Mouse (Mus musculus) CH12.LX (cell line): ENCODE results near the gene Serpinb9d. TPM values are rescaled to one million over a fixed set of nuclear protein-coding genes. Genes with fewer than 3 reads are reported as not detected.
"Not testable (repeated sequence)": the region's sequence is repeated elsewhere in the genome, so short reads cannot be mapped to it uniquely, and the experiment has no call there.

Experiments used
- DNase-seq: peaks from one replicate; pipeline ENCODE4 v3.0.0-alpha.2; 2013; ENCODE audit errors: extremely low read depth
- H3K27ac ChIP-seq: 2 replicates; pipeline ENCODE4 v1.5.1; 2012; ENCODE audit warnings: low read depth, mild to moderate bottlenecking, control low read depth, moderate library complexity; ENCODE audit not compliant: insufficient read depth
- H3K27me3 ChIP-seq: replicated peaks from 2 replicates; pipeline ENCODE3; 2012; ENCODE audit warnings: inconsistent platforms
- H3K36me3 ChIP-seq, 2 experiments: replicated peaks in 1 of 2; 2 replicates each; pipeline versions ENCODE3 to v1.6.1; 2012; ENCODE audit warnings: inconsistent platforms in 1 of 2, low read length in 1 of 2, mild to moderate bottlenecking in 1 of 2, mixed read lengths in 1 of 2, moderate library complexity in 1 of 2; ENCODE audit not compliant: control insufficient read depth in 1 of 2, insufficient read depth in 1 of 2
- H3K4me1 ChIP-seq, 2 experiments: 2 replicates each; pipeline ENCODE4 v1.6.1; 2012; ENCODE audit warnings: inconsistent platforms in 1 of 2, moderate library complexity in 1 of 2; ENCODE audit not compliant: insufficient read depth in 2 of 2, control insufficient read depth in 1 of 2
- H3K4me2 ChIP-seq: 2 replicates; pipeline ENCODE4 v1.6.1; 2012; ENCODE audit warnings: low read depth, mild to moderate bottlenecking, control low read depth; ENCODE audit not compliant: poor library complexity, insufficient read depth, severe bottlenecking
- H3K4me3 ChIP-seq, 3 experiments: fragments of 150-350 bp in 1 of 3; sonication (generic) in 1 of 3; replicated peaks in 1 of 3; 2 replicates each; pipeline versions ENCODE3 to v1.5.1; 2011 to 2012; ENCODE audit warnings: low read depth in 2 of 3, low read length in 2 of 3, mild to moderate bottlenecking in 2 of 3, moderate library complexity in 2 of 3, control low read depth in 1 of 3, improper control_type of control experiment in 1 of 3, inconsistent platforms in 1 of 3, mixed read lengths in 1 of 3; ENCODE audit not compliant: poor library complexity in 1 of 3
- H3K79me2 ChIP-seq: replicated peaks from 2 replicates; pipeline ENCODE4 v1.6.1; 2012; ENCODE audit warnings: mild to moderate bottlenecking, moderate library complexity; ENCODE audit not compliant: control insufficient read depth, poor library complexity, insufficient read depth, severe bottlenecking; ENCODE audit errors: extremely low read depth
- H3K9ac ChIP-seq: 2 replicates; pipeline ENCODE4 v1.6.1; 2012; ENCODE audit warnings: low read depth, mild to moderate bottlenecking, control low read depth, moderate library complexity; ENCODE audit not compliant: insufficient read depth
- H3K9me3 ChIP-seq: replicated peaks from 2 replicates; pipeline ENCODE3; 2012; ENCODE audit warnings: low read length, inconsistent platforms, mixed read lengths
- CHD2 ChIP-seq: IDR thresholded peaks from 2 replicates; pipeline ENCODE4 v1.6.1; 2011; ENCODE audit warnings: low read length, improper control_type of control experiment
- E2F4 ChIP-seq: IDR thresholded peaks from 2 replicates; pipeline ENCODE4 v1.6.1; 2011; ENCODE audit warnings: low read depth, low read length, improper control_type of control experiment; ENCODE audit not compliant: insufficient replicate concordance
- JUND ChIP-seq: conservative IDR thresholded peaks from 2 replicates; pipeline ENCODE4 v1.6.1; 2011; ENCODE audit warnings: low read depth, low read length, improper control_type of control experiment
- MAFK ChIP-seq: IDR thresholded peaks from 2 replicates; pipeline ENCODE4 v1.6.1; 2011; ENCODE audit warnings: low read length, improper control_type of control experiment; ENCODE audit not compliant: insufficient replicate concordance
- MAZ ChIP-seq: IDR thresholded peaks from 2 replicates; pipeline ENCODE4 v1.6.1; 2012; ENCODE audit warnings: low read depth, mild to moderate bottlenecking, inconsistent platforms, low read length, improper control_type of control experiment, moderate library complexity
- NRF1 ChIP-seq: IDR thresholded peaks from 2 replicates; pipeline ENCODE4 v1.6.1; 2014; ENCODE audit warnings: low read depth, mild to moderate bottlenecking, inconsistent platforms, low read length, improper control_type of control experiment, moderate library complexity
- PAX5 ChIP-seq: IDR thresholded peaks from 2 replicates; pipeline ENCODE4 v1.6.1; 2012; ENCODE audit warnings: low read length, inconsistent platforms, mixed read lengths
- POLR2AphosphoS2 ChIP-seq: IDR thresholded peaks from 2 replicates; pipeline ENCODE4 v1.6.1; 2011; ENCODE audit warnings: low read depth, low read length, improper control_type of control experiment
- RAD21 ChIP-seq: IDR thresholded peaks from 2 replicates; pipeline ENCODE4 v1.6.1; 2011; ENCODE audit warnings: low read depth, mild to moderate bottlenecking, low read length, improper control_type of control experiment, moderate library complexity
- SMC3 ChIP-seq: IDR thresholded peaks from 2 replicates; pipeline ENCODE4 v1.6.1; 2011; ENCODE audit warnings: low read depth, low read length, improper control_type of control experiment
- UBTF ChIP-seq: IDR thresholded peaks from 2 replicates; pipeline ENCODE4 v1.6.1; 2012; ENCODE audit warnings: low read depth, mild to moderate bottlenecking, inconsistent platforms, low read length, improper control_type of control experiment, moderate library complexity
- USF1 ChIP-seq: IDR thresholded peaks from 2 replicates; pipeline ENCODE4 v1.6.1; 2014; ENCODE audit warnings: low read depth, mild to moderate bottlenecking, inconsistent platforms, low read length, improper control_type of control experiment
- ZC3H11A ChIP-seq: IDR thresholded peaks from 2 replicates; pipeline ENCODE4 v1.6.1; 2012; ENCODE audit warnings: low read depth, mild to moderate bottlenecking, inconsistent platforms, low read length, improper control_type of control experiment
- ZKSCAN1 ChIP-seq: IDR thresholded peaks from 2 replicates; pipeline ENCODE4 v1.6.1; 2012; ENCODE audit warnings: low read depth, inconsistent platforms, low read length, improper control_type of control experiment, borderline replicate concordance
- ZMIZ1 ChIP-seq: IDR thresholded peaks from 2 replicates; pipeline ENCODE4 v1.6.1; 2012; ENCODE audit warnings: low read depth, mild to moderate bottlenecking, inconsistent platforms, low read length, improper control_type of control experiment
- dilution Hi-C: fragments of 300-500 bp; cut with MboI; formaldehyde crosslinking; loops from 2 replicates; pipeline ENCODE4 v1.14.3; 2020; ENCODE audit warnings: low sequenced_read_pairs; ENCODE audit not compliant: extremely low pct_unique_long_range_greater_than_20kb, extremely low pct_ligation_motif_present
- in situ Hi-C: fragments of 300-500 bp; cut with MboI; formaldehyde crosslinking; loops from 3 replicates; pipeline ENCODE4 v1.14.3; 2019; ENCODE audit warnings: low sequenced_read_pairs, low pct_ligation_motif_present, low pct_unique_long_range_greater_than_20kb, mixed read lengths
- polyA plus RNA-seq: library from polyadenylated mRNA; unstranded; fragments of >175 nt; gene quantifications from 2 replicates; pipeline ENCODE4 v1.2.1, GENCODE M21; 2012; ENCODE audit warnings: low read depth; ENCODE audit not compliant: insufficient read length
- total RNA-seq, 2 experiments: library from RNA; depleted of rRNA; stranded (reverse); fragments of 300-350 nt in 1 of 2; fragments of >200 nt in 1 of 2; gene quantifications; 2 replicates each; pipeline ENCODE4 v1.2.3; 2012 to 2014

Gene Serpinb9d
- not detected in 2 replicates for total RNA-seq (2012; rRNA removed)
- total RNA-seq (2014; rRNA removed): not detected in 2 replicates
- not detected in 2 replicates for polyA plus RNA-seq

GRCm38 (mm10) chr13:33192659-33193058 is at the start of gene Serpinb9d:
Gene Serpinb9d, plus strand, starts transcription at chr13:33192959.
- H3K79me2 ChIP-seq: no peaks in the 10 kb centered on the region
- H3K4me2 ChIP-seq: no peak within 1 kb of the TSS
- no peak within 1 kb of the TSS for H3K9ac ChIP-seq
- DNase-seq: no peak
- H3K4me3 ChIP-seq: no peak within 1 kb of the TSS
- in situ Hi-C loops (no loop called here), dilution Hi-C loops (no loop called here)
- no peaks in the 10 kb centered on the region for H3K36me3 ChIP-seq
- TF ChIP-seq POLR2AphosphoS2 (no peak), E2F4 (no peak), RAD21 (no peak), CHD2 (no peak), UBTF (no peak), ZC3H11A (no peak), PAX5 (no peak), MAZ (no peak), NRF1 (no peak)
- peaks cover 0 to 16% of the 10 kb centered on the region in 2 experiments; a peak in 1 of 4 replicates for H3K4me1 ChIP-seq
- no peaks in the 10 kb centered on the region for H3K9me3 ChIP-seq
- H3K27ac ChIP-seq: no peak within 1 kb of the TSS
- H3K27me3 ChIP-seq: no peaks in the 10 kb centered on the region

DNA sequence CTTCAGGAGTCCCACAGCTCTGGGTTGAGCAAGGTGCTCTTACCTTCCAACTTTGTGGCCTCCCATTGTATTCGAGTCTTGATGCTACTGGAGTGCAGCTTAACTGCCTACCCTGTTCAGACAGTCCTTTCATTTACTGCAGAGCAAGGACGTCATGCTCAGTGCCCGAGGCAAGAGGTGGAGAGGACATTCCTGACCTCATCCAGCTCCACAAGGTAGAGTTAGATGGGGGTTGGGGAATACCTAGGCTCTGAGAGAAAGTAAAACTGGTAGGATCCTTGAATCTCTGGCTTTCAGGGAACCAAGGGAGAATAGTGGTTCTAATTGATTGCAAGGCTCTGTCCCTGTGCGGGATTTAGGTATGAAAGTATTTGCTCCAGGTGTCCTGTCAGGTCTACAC is 33.1 kb upstream of the Serpinb9d start, which contains the start of gene Serpinb9c:
Serpinb9c (minus strand) TSS at position 101 of the 400 bp plus-strand sequence.
- in situ Hi-C loops: no loop called here
- dilution Hi-C loops: no loop called here
- Histone ChIP-seq H3K4me3 (no peak within 1 kb of the TSS), H3K9me3 (no peaks in the 10 kb centered on the region), H3K27me3 (no peaks in the 10 kb centered on the region), H3K4me1 (no peaks in the 10 kb centered on the region), H3K79me2 (no peaks in the 10 kb centered on the region), H3K4me2 (no peak within 1 kb of the TSS), H3K36me3 (no peaks in the 10 kb centered on the region), H3K27ac (no peak within 1 kb of the TSS), H3K9ac (no peak within 1 kb of the TSS)
- DNase-seq: no peak
- TF ChIP-seq MAFK (no peak), USF1 (no peak), SMC3 (no peak), ZKSCAN1 (no peak), PAX5 (no peak), JUND (no peak), ZMIZ1 (no peak)

- DNase-seq, H3K9me3 ChIP-seq, dilution Hi-C loops, H3K79me2 ChIP-seq, in situ Hi-C loops, H3K4me3 ChIP-seq, H3K27me3 ChIP-seq, H3K36me3 ChIP-seq, H3K9ac ChIP-seq, H3K27ac ChIP-seq, H3K4me2 ChIP-seq: not testable (repeated sequence)
- H3K4me1 ChIP-seq: peaks cover 0 to 16% of the 10 kb centered on the region in 2 experiments; a peak in 1 of 4 replicates
Measured at GRCm38 (mm10) chr13:33190486-33190885, 2.3 kb upstream of the Serpinb9d start.
